Mouse (Mus musculus): ENCODE data around the gene Fam181b. TPM values are rescaled to one million over a fixed set of nuclear protein-coding genes. Genes with fewer than 3 reads are reported as not detected.

The Fam181b gene
- under 1 TPM in 1 of 26 experiments, not detected in 25; 0.21 TPM for total RNA-seq (2018; cell fraction: chromatin; rRNA removed)
- not detected for total RNA-seq (2018; cell fraction: cytosol; rRNA removed)
- not detected for total RNA-seq (2018; cell fraction: nucleus; rRNA removed)
- polyA plus RNA-seq (2018), result not detected in 3 replicates

DNA sequence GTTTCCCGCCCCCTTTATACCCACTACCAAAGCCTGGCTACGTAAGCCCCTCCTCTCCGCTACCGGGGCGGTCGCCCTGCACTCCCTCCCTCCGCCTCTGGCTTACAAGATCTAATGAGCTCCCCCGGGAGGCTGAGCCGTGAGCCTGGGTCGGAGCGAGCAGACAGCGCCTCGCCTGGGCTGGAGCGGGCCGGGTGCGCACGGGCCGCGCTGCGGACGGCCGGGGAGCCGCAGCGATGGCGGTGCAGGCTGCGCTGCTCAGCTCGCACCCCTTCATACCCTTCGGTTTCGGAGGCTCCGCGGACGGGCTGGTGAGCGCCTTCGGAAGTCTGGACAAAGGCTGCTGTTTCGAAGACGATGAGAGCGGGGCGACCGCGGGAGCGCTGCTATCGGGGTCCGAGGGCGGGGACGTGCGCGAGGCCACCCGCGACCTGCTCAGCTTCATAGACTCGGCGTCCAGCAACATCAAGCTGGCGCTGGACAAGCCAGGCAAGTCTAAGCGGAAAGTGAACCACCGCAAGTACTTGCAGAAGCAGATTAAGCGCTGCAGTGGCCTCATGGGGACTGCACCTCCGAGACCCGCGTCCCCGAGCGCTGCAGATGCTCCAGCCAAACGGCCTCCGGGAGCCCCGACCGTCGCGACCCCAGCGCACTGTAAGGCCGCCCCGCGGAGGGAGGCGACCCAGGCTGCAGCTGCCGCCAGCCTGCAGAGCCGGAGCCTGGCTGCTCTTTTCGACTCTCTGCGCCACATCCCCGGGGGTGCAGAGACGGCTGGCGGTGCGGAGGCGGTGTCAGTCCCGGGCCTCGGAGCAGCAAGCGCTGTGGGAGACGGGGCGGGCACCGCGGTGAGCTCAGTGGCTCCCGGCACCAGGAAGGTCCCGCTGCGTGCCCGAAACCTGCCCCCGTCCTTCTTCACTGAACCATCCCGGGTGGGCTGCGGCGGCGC lies at the start of gene Fam181b:
Gene Fam181b (plus strand): TSS at position 81 of the 946 bp plus-strand sequence.
- WGBS (ENCODE audit: missing documents), result 2% methylated on average over 92 of the region's 96 CpGs
- no peaks in the 10 kb centered on the region for H3K79me2 ChIP-seq (ENCODE audit: inconsistent target)
- H3K27ac ChIP-seq, result no peak within 1 kb of the TSS
- H3K36me3 ChIP-seq (ENCODE audit: inconsistent target), result no peaks in the 10 kb centered on the region
- H3K4me3 ChIP-seq (ENCODE audit: inconsistent target), result no peak within 1 kb of the TSS

DNA sequence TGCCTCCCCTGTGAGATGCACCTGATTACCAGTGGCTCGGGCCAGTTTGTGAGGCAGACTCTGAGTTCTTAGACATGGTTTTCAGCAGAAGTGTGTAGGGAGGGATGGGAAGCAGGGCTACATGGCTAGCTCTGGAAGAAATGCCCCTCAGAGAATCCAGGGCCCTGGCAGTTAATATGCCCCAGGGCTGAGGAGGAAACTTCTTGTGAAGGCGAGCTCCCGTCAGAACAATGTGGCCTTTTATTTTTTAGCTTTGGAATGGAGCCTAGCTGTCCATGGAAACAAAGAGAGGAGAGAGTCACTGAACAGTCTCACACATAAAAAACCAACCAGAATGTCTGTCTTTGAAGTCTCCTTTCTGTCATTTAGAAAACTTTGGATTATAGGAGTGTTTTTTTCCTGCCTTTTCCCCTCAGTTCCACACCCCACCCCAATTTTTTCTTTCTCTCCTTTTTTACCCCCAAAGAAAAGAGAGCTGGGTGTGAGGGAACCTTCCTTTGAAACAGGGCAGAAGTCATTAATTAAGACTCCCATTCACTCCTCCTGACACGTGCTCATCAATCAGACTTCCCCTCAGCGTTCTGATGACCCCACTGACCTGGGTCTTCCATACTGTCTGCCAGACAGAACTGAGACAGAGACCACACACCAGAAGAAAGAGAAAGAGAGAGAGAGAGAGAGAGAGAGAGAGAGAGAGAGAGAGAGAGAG lies 41.7 kb upstream of the Fam181b start:
- Histone ChIP-seq H3K36me3 (ENCODE audit: inconsistent target) (no peaks in the 10 kb centered on the region), H3K4me3 (ENCODE audit: inconsistent target) (no peak overlapping the region), H3K79me2 (ENCODE audit: inconsistent target) (no peaks in the 10 kb centered on the region), H3K27ac (no peak overlapping the region)
- 80% methylated on average over 5 of the region's 5 CpGs for WGBS (ENCODE audit: missing documents)

DNA sequence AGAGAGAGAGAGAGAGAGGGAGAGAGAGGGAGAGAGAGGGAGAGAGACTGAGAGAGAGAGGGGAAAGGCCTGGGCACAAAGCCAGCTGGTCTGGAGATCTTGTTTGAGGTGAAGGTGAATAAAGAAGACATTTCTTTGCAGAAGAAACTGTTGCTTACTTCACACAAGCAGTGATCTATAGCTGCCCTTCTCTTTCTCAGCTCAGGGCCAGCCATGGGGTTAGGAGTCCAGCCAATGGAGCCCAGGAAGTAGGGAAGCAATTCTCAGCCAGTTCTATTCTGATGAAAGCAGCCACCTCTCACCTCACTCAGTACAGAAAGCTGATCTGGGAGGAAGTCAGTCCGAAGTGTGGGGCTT lies 41.2 kb upstream of the Fam181b start:
- Histone ChIP-seq H3K36me3 (ENCODE audit: inconsistent target) (no peaks in the 10 kb centered on the region), H3K27ac (no peak overlapping the region), H3K79me2 (ENCODE audit: inconsistent target) (no peaks in the 10 kb centered on the region), H3K4me3 (ENCODE audit: inconsistent target) (no peak overlapping the region)
- WGBS (ENCODE audit: missing documents), result 19% methylated on average over 1 of the region's 1 CpGs

DNA sequence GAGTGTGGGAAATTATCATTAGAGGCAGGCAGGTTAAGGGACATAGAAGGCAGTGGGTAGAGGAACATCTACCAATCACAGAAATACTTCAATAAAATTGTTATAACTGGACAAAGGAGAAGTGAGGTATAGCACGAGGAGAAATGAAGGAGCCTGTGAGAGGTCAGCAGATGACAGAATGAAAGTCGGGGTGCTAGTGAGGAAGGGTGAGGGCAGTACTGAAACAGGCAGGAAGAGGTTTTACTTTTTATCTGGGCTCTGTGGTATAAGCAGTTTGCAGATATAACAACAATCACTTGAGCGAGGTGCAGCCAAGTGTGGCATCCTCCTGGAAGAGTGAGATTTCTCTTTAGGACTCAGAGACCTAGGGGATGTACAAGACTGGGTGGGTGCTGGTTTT lies 40.1 kb upstream of the Fam181b start:
- H3K4me3 ChIP-seq (ENCODE audit: inconsistent target), result no peak overlapping the region
- WGBS (ENCODE audit: missing documents), result 21% methylated on average over 3 of the region's 3 CpGs
- no peaks in the 10 kb centered on the region for H3K79me2 ChIP-seq (ENCODE audit: inconsistent target)
- no peak overlapping the region for H3K27ac ChIP-seq
- no peaks in the 10 kb centered on the region for H3K36me3 ChIP-seq (ENCODE audit: inconsistent target)

DNA sequence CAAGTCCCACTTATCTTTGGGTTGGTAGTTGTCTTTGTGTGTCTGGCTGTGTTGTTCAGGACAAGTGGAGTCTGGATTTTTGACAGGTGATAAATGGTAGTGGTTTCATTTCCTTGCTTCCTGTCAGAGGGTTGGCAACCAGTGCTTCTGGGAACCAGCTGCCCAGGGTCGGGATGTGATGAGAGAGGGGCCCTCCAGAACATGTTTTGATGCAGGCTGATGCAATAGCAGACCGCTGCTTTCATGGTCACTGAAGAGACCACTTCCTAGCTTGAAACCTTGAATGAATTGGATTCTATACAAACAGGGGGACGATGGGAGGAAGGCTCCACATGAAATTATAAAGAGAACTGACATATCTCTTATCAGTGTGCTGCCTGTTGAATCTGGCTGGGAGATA lies 35.3 kb upstream of the Fam181b start:
- Histone ChIP-seq H3K27ac (no peak overlapping the region), H3K36me3 (ENCODE audit: inconsistent target) (no peaks in the 10 kb centered on the region), H3K4me3 (ENCODE audit: inconsistent target) (no peak overlapping the region), H3K79me2 (ENCODE audit: inconsistent target) (no peaks in the 10 kb centered on the region)
- WGBS (ENCODE audit: missing documents), result 2% methylated on average over 3 of the region's 3 CpGs

DNA sequence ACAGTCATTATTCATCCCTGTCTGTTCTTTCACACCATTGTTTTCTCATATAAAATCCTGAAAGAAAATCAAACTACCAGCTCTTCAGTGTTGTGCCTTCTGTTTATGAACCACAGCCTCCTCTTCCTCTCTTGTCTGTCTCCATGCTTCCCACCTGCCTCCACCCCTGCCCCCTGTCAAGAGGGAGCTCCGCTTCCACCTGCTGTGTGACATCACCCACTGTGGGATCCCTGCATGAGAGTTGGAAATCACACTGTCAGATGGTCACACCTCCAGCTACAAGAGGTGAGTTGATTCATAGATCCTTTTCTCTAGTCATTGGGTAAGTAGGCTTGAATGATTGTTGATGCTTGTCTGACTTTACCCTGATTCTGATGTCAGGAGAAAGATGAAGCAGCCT lies 34.9 kb upstream of the Fam181b start:
- no peaks in the 10 kb centered on the region for H3K79me2 ChIP-seq (ENCODE audit: inconsistent target)
- H3K4me3 ChIP-seq (ENCODE audit: inconsistent target), result no peak overlapping the region
- H3K27ac ChIP-seq, result no peak overlapping the region
- no peaks in the 10 kb centered on the region for H3K36me3 ChIP-seq (ENCODE audit: inconsistent target)
- 100% methylated on average over 1 of the region's 1 CpGs for WGBS (ENCODE audit: missing documents)

DNA sequence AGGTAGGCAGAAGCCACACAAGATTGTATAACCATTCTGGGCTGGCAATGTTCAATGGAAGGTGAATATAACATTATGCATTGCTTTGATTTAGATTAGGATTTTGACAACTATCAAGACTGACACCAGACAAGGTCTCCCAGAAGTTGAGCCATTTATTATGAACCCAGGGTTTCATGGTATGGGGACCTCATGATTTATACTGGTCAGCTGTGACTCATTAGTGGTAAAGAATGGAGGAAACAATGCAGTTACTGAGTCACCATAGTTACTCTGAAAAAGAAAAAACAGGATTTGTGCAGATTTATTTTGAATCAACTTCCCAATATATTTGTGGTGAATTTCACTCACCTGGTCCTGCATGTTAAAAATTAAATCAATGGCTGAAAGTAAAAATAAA lies 18.8 kb upstream of the Fam181b start:
- no peak overlapping the region for H3K27ac ChIP-seq
- no peak overlapping the region for H3K4me3 ChIP-seq (ENCODE audit: inconsistent target)
- no peaks in the 10 kb centered on the region for H3K36me3 ChIP-seq (ENCODE audit: inconsistent target)
- H3K79me2 ChIP-seq (ENCODE audit: inconsistent target), result no peaks in the 10 kb centered on the region

DNA sequence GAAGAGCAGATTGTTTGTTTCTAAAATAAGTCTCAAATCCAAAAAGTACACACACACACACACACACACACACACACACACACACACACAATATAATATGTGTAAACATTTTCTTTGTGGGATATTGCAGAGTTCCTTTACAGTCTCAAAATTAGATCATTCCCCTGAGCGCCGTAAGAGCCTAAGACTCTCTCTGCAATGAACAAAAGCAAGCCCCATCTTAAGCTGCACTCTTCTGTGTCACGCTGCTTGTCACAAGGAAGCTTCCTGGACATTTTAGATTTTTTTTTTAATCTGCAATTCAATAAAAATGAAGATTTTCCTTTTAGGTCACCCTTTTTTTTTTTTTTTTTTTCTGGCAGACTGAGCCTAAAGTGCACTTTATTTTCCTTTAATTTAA lies 17.9 kb upstream of the Fam181b start:
- Histone ChIP-seq H3K27ac (no peak overlapping the region), H3K36me3 (ENCODE audit: inconsistent target) (no peaks in the 10 kb centered on the region), H3K4me3 (ENCODE audit: inconsistent target) (no peak overlapping the region), H3K79me2 (ENCODE audit: inconsistent target) (no peaks in the 10 kb centered on the region)
- WGBS (ENCODE audit: missing documents), result 98% methylated on average over 3 of the region's 3 CpGs

DNA sequence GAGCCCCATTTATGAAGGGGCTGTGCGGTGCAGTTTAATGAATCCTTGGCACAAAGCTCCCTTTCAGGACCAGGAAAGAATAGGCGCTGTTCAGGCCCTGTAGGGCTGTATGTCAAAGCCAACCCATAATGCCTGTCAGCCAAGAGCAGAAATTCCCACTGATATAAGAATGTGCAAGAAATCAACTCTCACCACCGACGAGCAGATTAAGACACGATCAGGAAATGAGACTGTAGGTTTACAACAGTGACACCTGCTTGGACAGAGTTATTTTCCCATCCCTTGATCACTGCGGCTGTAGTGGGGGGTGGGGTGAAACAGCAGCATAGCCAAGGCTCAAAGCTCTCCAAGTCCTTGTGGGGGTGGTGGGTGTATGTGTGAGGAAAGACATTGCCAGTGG lies 17.5 kb upstream of the Fam181b start:
- H3K79me2 ChIP-seq (ENCODE audit: inconsistent target), result no peaks in the 10 kb centered on the region
- H3K4me3 ChIP-seq (ENCODE audit: inconsistent target), result no peak overlapping the region
- WGBS (ENCODE audit: missing documents), result 76% methylated on average over 6 of the region's 6 CpGs
- no peaks in the 10 kb centered on the region for H3K36me3 ChIP-seq (ENCODE audit: inconsistent target)
- no peak overlapping the region for H3K27ac ChIP-seq

DNA sequence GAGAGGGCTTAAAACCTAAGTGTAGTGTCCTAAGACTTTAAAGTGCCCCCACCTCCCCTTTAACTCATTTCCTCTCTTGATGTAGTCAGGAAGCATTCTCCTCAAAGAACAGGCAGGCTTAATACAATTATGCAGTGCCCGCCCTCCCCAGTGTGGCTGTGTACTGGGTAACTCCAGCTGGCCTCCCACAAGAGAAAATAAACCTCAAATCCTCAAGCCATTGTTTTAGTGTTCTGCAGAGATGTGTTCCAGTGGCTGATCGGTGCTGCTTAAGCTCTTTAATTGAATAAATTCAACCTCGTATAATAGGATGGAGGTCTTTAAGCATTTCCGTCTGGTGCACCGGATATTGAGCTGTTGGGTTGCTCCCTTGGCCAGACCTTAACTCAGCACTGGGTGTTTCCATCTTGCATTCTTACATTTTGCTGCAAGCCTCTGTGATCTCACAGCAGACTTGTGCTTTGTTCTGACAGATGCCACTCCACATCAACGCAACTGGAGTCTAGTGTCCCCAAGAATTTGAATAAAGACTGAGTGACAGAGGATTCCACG lies 12.1 kb upstream of the Fam181b start:
- WGBS (ENCODE audit: missing documents), result 78% methylated on average over 7 of the region's 7 CpGs
- Histone ChIP-seq H3K79me2 (ENCODE audit: inconsistent target) (no peaks in the 10 kb centered on the region), H3K4me3 (ENCODE audit: inconsistent target) (no peak overlapping the region), H3K36me3 (ENCODE audit: inconsistent target) (no peaks in the 10 kb centered on the region), H3K27ac (no peak overlapping the region)

DNA sequence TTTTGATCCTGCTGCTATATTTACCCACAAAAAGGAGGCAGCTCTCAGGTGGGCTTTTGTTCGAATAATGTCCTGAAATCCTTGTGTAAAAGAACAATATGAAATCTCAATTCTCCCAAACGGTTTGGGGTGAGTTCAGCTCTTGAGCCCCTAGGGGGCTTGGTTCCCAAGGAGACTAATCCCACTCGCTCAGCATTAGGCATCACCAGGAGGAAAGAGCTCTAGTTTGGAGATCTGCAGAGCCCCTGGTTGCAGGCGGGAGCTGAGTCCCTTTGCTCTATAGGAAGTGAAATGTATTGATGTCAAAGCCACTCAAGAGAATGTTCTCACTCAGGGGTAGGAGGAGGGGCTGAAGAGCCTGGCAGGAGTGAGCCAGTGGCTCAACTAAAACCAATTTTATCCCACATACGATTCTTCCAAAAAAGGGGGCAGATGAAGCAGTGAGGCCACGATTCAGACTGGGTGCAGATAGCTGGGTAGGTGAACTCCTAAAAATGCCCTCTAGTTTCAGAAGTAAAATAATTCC lies 3.2 kb upstream of the Fam181b start:
- Histone ChIP-seq H3K27ac (no peak overlapping the region), H3K36me3 (ENCODE audit: inconsistent target) (no peaks in the 10 kb centered on the region), H3K79me2 (ENCODE audit: inconsistent target) (no peaks in the 10 kb centered on the region), H3K4me3 (ENCODE audit: inconsistent target) (no peak overlapping the region)
- 55% methylated on average over 6 of the region's 6 CpGs for WGBS (ENCODE audit: missing documents)

DNA sequence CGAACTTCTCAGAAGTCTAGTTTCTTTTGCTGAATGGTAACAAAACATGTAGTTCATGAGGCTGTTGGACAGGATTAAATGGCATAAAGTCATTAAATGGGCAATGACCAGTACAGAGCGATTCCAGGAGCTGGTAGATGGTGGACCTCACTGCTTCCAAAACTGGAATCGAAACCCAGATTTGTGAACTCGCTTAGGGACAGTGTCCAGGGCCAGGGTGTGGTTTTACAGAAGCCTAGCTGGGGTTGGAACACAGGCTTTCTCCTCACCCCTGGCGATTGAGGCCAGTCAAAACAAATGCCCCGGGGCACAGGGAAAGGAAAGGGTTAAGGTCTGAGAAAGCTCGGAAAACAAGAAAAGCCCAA lies 263 bp upstream of the Fam181b start:
- no peak overlapping the region for H3K4me3 ChIP-seq (ENCODE audit: inconsistent target)
- no peaks in the 10 kb centered on the region for H3K36me3 ChIP-seq (ENCODE audit: inconsistent target)
- H3K27ac ChIP-seq, result no peak overlapping the region
- no peaks in the 10 kb centered on the region for H3K79me2 ChIP-seq (ENCODE audit: inconsistent target)
- 47% methylated on average over 7 of the region's 7 CpGs for WGBS (ENCODE audit: missing documents)

DNA sequence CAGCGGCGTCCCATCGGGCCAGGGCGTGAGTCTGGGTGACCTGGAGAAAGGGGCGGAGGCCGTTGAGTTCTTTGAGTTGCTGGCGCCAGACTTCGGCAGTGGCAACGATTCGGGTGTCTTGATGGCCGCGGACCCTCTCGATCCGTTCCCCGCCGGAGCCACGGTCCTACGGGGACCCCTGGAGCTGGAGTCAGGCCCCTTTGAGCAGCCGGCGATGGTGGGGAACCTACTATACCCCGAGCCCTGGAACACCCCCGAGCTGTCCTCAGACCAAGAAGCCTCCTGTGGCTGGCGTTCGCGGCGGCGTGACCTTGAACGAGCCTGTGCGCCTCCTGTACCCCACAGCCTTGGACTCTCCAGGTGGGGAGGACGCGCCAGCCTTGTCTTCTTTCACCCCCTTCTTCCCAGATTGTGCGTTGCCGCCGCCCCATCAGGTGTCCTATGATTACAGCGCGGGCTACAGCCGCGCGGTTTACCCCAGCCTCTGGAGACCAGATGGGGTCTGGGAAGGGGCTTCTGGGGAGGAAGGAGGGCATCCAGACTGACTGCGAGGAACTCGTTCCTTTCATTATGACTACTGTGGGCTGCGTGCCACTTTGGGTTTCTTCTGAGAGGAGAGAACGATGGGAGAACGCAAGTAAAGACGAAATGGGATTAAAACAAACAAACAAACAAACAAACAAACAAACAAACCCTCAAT lies 1.2 kb downstream of the Fam181b start:
- no peaks in the 10 kb centered on the region for H3K79me2 ChIP-seq (ENCODE audit: inconsistent target)
- 3% methylated on average over 45 of the region's 45 CpGs for WGBS (ENCODE audit: missing documents)
- H3K27ac ChIP-seq, result no peak overlapping the region
- no peaks in the 10 kb centered on the region for H3K36me3 ChIP-seq (ENCODE audit: inconsistent target)
- H3K4me3 ChIP-seq (ENCODE audit: inconsistent target), result no peak overlapping the region

DNA sequence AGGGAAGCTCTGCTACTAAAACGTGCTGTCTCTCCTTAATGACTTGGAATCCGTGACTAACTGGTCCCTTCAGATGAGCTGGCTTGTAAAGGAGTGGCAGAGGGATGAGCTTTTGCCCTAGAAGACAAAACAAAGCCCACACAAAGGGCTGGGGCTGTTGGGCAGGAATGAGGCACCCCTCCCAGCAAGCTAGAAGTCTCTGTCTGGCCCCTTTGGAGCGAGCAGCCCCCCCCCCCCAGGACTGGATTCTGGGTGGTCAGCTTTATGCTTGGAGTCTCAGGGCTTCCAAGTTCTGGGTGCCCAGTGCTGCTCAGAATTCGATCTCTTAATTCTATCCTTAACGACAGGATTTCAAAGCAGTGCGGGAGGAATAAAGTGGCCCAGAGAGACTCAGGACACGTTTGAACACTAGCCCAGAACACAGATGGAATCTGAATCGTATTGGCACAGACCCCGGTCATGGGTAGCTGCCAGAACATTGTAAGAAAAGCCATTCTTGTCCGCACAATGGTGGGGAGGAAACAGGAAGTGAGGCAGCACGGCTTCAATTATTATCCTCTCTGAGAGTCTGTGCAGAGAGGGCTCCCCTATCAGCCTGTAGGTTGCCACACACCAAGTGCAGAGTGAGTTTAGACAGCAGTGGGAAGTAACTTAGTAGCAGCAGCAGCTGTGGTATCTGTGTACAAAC lies 13.8 kb downstream of the Fam181b start:
- no peaks in the 10 kb centered on the region for H3K79me2 ChIP-seq (ENCODE audit: inconsistent target)
- no peak overlapping the region for H3K27ac ChIP-seq
- no peak overlapping the region for H3K4me3 ChIP-seq (ENCODE audit: inconsistent target)
- H3K36me3 ChIP-seq (ENCODE audit: inconsistent target), result no peaks in the 10 kb centered on the region
- 29% methylated on average over 11 of the region's 11 CpGs for WGBS (ENCODE audit: missing documents)

Data from macrophage (primary cell).